Mouse (Mus musculus) yolk sac, embryonic 10.5 days (tissue): ENCODE measurements around the gene Cdip1.

Experiments used
- DNase-seq: peaks from one replicate; pipeline ENCODE4 v3.0.0-alpha.2; 2017; ENCODE audit warnings: low spot score

The Cdip1 gene

GRCm38 (mm10) chr16:4718753-4719518 is 71.2 kb downstream of the Cdip1 start, which contains the start of gene Nmral1:
Gene Nmral1, minus strand, starts transcription at chr16:4719356.
- peak; percentile 82 for DNase-seq

- no peak for DNase-seq
These were observed 72.2 kb downstream of the Cdip1 start for GRCm38 (mm10) chr16:4717866-4718265.

- no peak for DNase-seq
These were observed 76.0 kb downstream of the Cdip1 start for GRCm38 (mm10) chr16:4713861-4714710.

- DNase-seq, result no peak
These were observed 78.9 kb downstream of the Cdip1 start for GRCm38 (mm10) chr16:4711173-4711572.

GRCm38 (mm10) chr16:4705541-4705940 is 84.6 kb downstream of the Cdip1 start:
- no peak for DNase-seq

GRCm38 (mm10) chr16:4702646-4703045 is 87.4 kb downstream of the Cdip1 start:
- peak; percentile 11 for DNase-seq

- no peak for DNase-seq
These were observed 88.9 kb downstream of the Cdip1 start for GRCm38 (mm10) chr16:4701211-4701610.
